Mouse (Mus musculus) urinary bladder, postnatal 36 days (tissue): ENCODE data around the gene Sae1.
A peak's percentile ranks its signal among the peaks of the same experiment; 100 is the strongest.

ENCODE experiments used
- DNase-seq, 2 experiments: peaks; one replicate each; pipeline ENCODE4 v3.0.0; 2022; ENCODE audit warnings: low spot score in 2 of 2, mixed read lengths in 1 of 2

Gene Sae1

GRCm38 (mm10) chr7:16387160-16388041 lies at the start of gene Sae1:
Sae1 (minus strand) TSS chr7:16387806.
- peak; percentile 90 to 96 for DNase-seq

- no peak for DNase-seq
These were observed 47.5 kb upstream of the Sae1 start for GRCm38 (mm10) chr7:16435088-16435487.

- no peak for DNase-seq
These were observed 45.9 kb upstream of the Sae1 start for GRCm38 (mm10) chr7:16433352-16433971.

GRCm38 (mm10) chr7:16426129-16426729 lies 38.6 kb upstream of the Sae1 start:
- DNase-seq: peak; percentile 67 to 83

- no peak for DNase-seq
These were observed 38.1 kb upstream of the Sae1 start for GRCm38 (mm10) chr7:16425721-16426120.

- no peak for DNase-seq
These were observed 36.1 kb upstream of the Sae1 start for GRCm38 (mm10) chr7:16423731-16424130.

- no peak for DNase-seq
These were observed 34.7 kb upstream of the Sae1 start for GRCm38 (mm10) chr7:16422222-16422856.

- DNase-seq: no peak
These were observed 33.0 kb upstream of the Sae1 start for GRCm38 (mm10) chr7:16420493-16421118.

- no peak for DNase-seq
These were observed 31.1 kb upstream of the Sae1 start for GRCm38 (mm10) chr7:16418713-16419112.

- DNase-seq: peak in 1 of 2 experiments; percentile 32
These were observed 29.6 kb upstream of the Sae1 start for GRCm38 (mm10) chr7:16417141-16417771.

GRCm38 (mm10) chr7:16415426-16415825 lies 27.8 kb upstream of the Sae1 start:
- peak in 1 of 2 experiments; percentile 28 for DNase-seq

GRCm38 (mm10) chr7:16412930-16413329 lies 25.3 kb upstream of the Sae1 start:
- DNase-seq: no peak

- no peak for DNase-seq
These were observed 24.8 kb upstream of the Sae1 start for GRCm38 (mm10) chr7:16412220-16412896.

- DNase-seq: no peak
These were observed 23.5 kb upstream of the Sae1 start for GRCm38 (mm10) chr7:16411100-16411499.

- no peak for DNase-seq
These were observed 19.4 kb upstream of the Sae1 start for GRCm38 (mm10) chr7:16406978-16407377.

- DNase-seq: peak; percentile 72 to 88
These were observed 18.1 kb upstream of the Sae1 start for GRCm38 (mm10) chr7:16405516-16406351.

GRCm38 (mm10) chr7:16405073-16405455 lies 17.5 kb upstream of the Sae1 start:
- peak in 1 of 2 experiments; percentile 56 for DNase-seq

- no peak for DNase-seq
These were observed 16.9 kb upstream of the Sae1 start for GRCm38 (mm10) chr7:16404315-16405072.
